Mouse (Mus musculus) lung, postnatal 0 days (tissue): ENCODE results near the gene Kcng3. TPM values are rescaled to one million over a fixed set of nuclear protein-coding genes. Genes with fewer than 3 reads are reported as not detected.

Experiments used
- ATAC-seq: fragments of 200-750 bp; cut with Nextera tagmentation; 2 replicates; pipeline ENCODE4 v1.8.0; 2017; ENCODE audit warnings: moderate library complexity
- DNase-seq: peaks from one replicate; pipeline ENCODE4 v3.0.0-alpha.2; 2016; ENCODE audit warnings: low spot score
- H3K27ac ChIP-seq: fragments of 300-500 bp; sonication (generic); 2 replicates; pipeline ENCODE4 v1.5.1; 2014; ENCODE audit warnings: antibody characterized with exemption, mild to moderate bottlenecking, low read length, mixed read lengths
- H3K27me3 ChIP-seq: fragments of 300-500 bp; sonication (generic); replicated peaks from 2 replicates; pipeline ENCODE4 v1.6.1; 2014; ENCODE audit warnings: low read length, mixed read lengths; ENCODE audit not compliant: insufficient read depth
- H3K36me3 ChIP-seq: fragments of 300-500 bp; sonication (generic); 2 replicates; pipeline ENCODE4 v1.6.1; 2014; ENCODE audit warnings: low read length, mixed read lengths; ENCODE audit not compliant: insufficient read depth
- H3K4me1 ChIP-seq: fragments of 300-500 bp; sonication (generic); 2 replicates; pipeline ENCODE4 v1.6.1; 2014; ENCODE audit warnings: antibody characterized with exemption, low read depth, low read length, mixed read lengths; ENCODE audit not compliant: insufficient read depth
- H3K4me2 ChIP-seq: fragments of 300-500 bp; sonication (generic); replicated peaks from 2 replicates; pipeline ENCODE4 v1.6.1; 2014; ENCODE audit warnings: low read depth, mild to moderate bottlenecking, low read length, moderate library complexity, mixed read lengths
- H3K4me3 ChIP-seq: fragments of 300-500 bp; sonication (generic); 2 replicates; pipeline ENCODE4 v1.5.1; 2014; ENCODE audit warnings: low read depth, low read length
- H3K9ac ChIP-seq: fragments of 300-500 bp; sonication (generic); replicated peaks from 2 replicates; pipeline ENCODE4 v1.6.1; 2014; ENCODE audit warnings: low read depth, mild to moderate bottlenecking
- H3K9me3 ChIP-seq: fragments of 300-500 bp; sonication (generic); 2 replicates; pipeline ENCODE4 v1.6.1; 2016; ENCODE audit warnings: low read length, mixed read lengths
- CTCF ChIP-seq: IDR thresholded peaks from 2 replicates; pipeline ENCODE4 v1.5.1; 2016; ENCODE audit warnings: antibody characterized with exemption, mild to moderate bottlenecking
- EP300 ChIP-seq: IDR thresholded peaks from 2 replicates; pipeline ENCODE4 v1.6.1; 2016; ENCODE audit warnings: antibody characterized with exemption, mild to moderate bottlenecking, control low read depth
- WGBS: fragments of 180-500 bp; shearing (Covaris S2); extraction: QIAGEN DNeasy Blood & Tissue Kit; methylation state at CpG from one replicate; pipeline ENCODE4 v1.1.7; 2014; 5-methylcytosine and 5-hydroxymethylcytosine counted together
- polyA plus RNA-seq: library from polyadenylated mRNA; unstranded; fragments of >200 nt; fragmentation: Nextera tagmentation; extraction: Ambion mirVana; gene quantifications from 2 replicates; pipeline ENCODE4 v1.2.1, GENCODE M21; 2015

Kcng3 gene
- polyA plus RNA-seq, 1 experiment from 2014 or later, result not detected

DNA sequence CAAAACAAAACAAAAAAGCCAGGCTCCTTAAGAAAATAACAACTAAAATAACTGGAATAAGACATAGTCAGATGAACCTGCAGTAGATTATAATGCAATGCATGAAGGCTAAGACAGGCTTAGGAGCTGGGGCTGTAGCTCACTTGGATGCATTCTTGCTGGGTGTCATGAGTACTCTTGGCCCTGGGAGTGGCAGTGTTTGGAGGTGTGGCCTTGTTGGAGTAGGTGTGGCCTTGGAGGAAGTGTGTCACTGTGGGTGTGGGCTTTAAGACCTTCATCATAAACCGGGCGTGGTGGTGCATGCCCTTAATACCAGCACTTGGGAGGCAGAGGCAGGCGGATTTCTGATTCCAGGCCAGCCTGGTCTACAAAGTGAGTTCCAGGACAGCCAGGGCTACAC lies 18.3 kb upstream of the Kcng3 start:
- no peaks in the 10 kb centered on the region for H3K36me3 ChIP-seq
- H3K9ac ChIP-seq, result no peak overlapping the region
- WGBS, result 80% methylated on average over 3 of the region's 3 CpGs
- H3K9me3 ChIP-seq, result no peaks in the 10 kb centered on the region
- no peak for DNase-seq
- H3K27me3 ChIP-seq, result no peaks in the 10 kb centered on the region
- no peak overlapping the region for H3K4me3 ChIP-seq
- no peak for ATAC-seq
- no peak for TF ChIP-seq CTCF
- TF ChIP-seq EP300, result no peak
- no peak overlapping the region for H3K27ac ChIP-seq
- no peaks in the 10 kb centered on the region for H3K4me1 ChIP-seq
- H3K4me2 ChIP-seq, result no peak overlapping the region

DNA sequence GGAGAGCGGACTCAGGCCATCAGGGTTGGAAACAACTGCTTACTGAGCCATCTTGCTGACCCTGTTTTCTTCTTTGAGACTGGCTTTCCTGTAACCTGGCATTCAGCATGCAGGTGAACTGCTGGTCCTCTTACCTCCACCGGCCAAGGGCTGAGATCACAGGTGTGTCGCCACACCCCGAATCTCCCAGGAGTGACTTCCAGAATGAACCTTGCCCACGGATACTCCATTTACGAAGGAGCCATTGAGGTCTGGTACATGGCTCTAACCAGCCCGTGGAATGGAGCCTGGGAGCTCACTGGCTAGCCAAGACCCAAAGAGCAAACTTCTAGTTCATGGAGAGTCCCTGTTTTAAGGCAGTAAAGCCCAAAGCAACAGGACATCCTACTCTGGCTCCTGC lies 15.7 kb upstream of the Kcng3 start:
- no peak overlapping the region for H3K27ac ChIP-seq
- WGBS, result 93% methylated on average over 7 of the region's 7 CpGs
- H3K9me3 ChIP-seq, result no peaks in the 10 kb centered on the region
- DNase-seq (no peak), ATAC-seq (no peak)
- H3K4me3 ChIP-seq, result no peak overlapping the region
- no peak overlapping the region for H3K9ac ChIP-seq
- no peaks in the 10 kb centered on the region for H3K27me3 ChIP-seq
- TF ChIP-seq CTCF, result no peak
- TF ChIP-seq EP300, result no peak
- H3K36me3 ChIP-seq, result no peaks in the 10 kb centered on the region
- no peak overlapping the region for H3K4me2 ChIP-seq
- H3K4me1 ChIP-seq, result no peaks in the 10 kb centered on the region

- ATAC-seq, result no peak
- no peaks in the 10 kb centered on the region for H3K4me1 ChIP-seq
- 52% methylated on average over 8 of the region's 8 CpGs for WGBS
Measured at GRCm38 (mm10) chr17:83646425-83647163, 14.9 kb upstream of the Kcng3 start.

GRCm38 (mm10) chr17:83645226-83645808 lies 13.6 kb upstream of the Kcng3 start:
- Histone ChIP-seq H3K36me3 (no peaks in the 10 kb centered on the region), H3K9me3 (no peaks in the 10 kb centered on the region), H3K4me1 (no peaks in the 10 kb centered on the region), H3K27me3 (no peaks in the 10 kb centered on the region), H3K4me2 (no peak overlapping the region), H3K27ac (no peak overlapping the region), H3K9ac (no peak overlapping the region), H3K4me3 (no peak overlapping the region)
- TF ChIP-seq EP300 (no peak), CTCF (peak; percentile 73)
- DNase-seq (peak; percentile 86), ATAC-seq (peak; percentile 97)
- WGBS, result 43% methylated on average over 9 of the region's 9 CpGs

More at GRCm38 (mm10) chr17:83646425-83647163, 14.9 kb upstream of the Kcng3 start:
- peak; percentile 37 for DNase-seq
- no peaks in the 10 kb centered on the region for H3K36me3 ChIP-seq
- H3K27me3 ChIP-seq, result no peaks in the 10 kb centered on the region
- H3K4me2 ChIP-seq, result no peak overlapping the region
- H3K27ac ChIP-seq, result no peak overlapping the region
- TF ChIP-seq EP300 (no peak), CTCF (no peak)
- H3K4me3 ChIP-seq, result no peak overlapping the region
- no peak overlapping the region for H3K9ac ChIP-seq
- H3K9me3 ChIP-seq, result no peaks in the 10 kb centered on the region

DNA sequence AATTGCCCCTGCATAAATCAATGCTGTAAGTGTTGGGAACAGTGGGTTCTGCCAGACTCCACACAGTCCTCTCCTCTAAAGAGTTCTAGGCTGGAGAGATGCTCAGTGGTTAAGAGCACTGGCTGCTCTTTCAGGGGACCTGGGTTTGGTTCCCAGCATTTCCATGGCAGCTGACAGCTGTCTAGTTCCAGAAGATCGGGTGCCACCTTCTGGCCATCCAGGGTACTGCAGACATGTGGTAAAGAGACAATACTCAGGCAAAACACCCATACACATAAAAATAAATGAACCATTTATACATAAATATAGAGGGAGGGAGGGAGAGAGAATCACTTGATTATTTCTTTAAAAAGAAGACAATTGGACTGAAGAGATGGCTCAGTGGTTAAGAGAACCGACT lies 5.7 kb upstream of the Kcng3 start:
- Histone ChIP-seq H3K27me3 (peaks cover 3% of the 10 kb centered on the region; the same call in 1 of the 2 replicates), H3K9me3 (no peaks in the 10 kb centered on the region), H3K4me3 (no peak overlapping the region), H3K36me3 (no peaks in the 10 kb centered on the region), H3K4me1 (peaks cover 3% of the 10 kb centered on the region; the same call in 1 of the 2 replicates), H3K9ac (no peak overlapping the region), H3K4me2 (no peak overlapping the region), H3K27ac (no peak overlapping the region)
- ATAC-seq (no peak), DNase-seq (no peak)
- TF ChIP-seq CTCF (peak; percentile 64), EP300 (no peak)
- WGBS, result 78% methylated on average over 2 of the region's 2 CpGs

DNA sequence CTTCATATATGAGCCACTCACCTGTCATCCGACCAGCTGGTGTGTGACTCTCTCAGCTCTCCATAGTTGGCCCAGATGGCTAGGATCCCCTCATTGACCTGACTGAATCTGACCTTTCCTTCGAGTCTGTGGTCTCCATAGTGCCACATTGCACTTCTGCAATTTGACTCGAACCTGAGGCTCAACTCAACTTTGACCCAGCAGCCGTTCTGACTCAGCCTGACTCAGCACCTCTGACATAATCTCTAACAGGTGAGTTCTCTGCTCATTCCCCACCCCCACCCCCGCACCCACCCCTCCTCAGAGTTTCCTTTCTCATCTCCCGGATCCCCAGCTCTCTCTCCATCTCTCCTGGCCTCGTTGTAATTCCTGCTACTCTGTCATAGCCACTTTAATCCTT lies 4.7 kb upstream of the Kcng3 start:
- H3K4me2 ChIP-seq, result no peak overlapping the region
- H3K9me3 ChIP-seq, result no peaks in the 10 kb centered on the region
- 51% methylated on average over 7 of the region's 7 CpGs for WGBS
- H3K27ac ChIP-seq, result no peak overlapping the region
- TF ChIP-seq CTCF, result no peak
- no peak for TF ChIP-seq EP300
- no peaks in the 10 kb centered on the region for H3K36me3 ChIP-seq
- peaks cover 12% of the 10 kb centered on the region for H3K27me3 ChIP-seq
- ATAC-seq (no peak), DNase-seq (no peak)
- H3K9ac ChIP-seq, result no peak overlapping the region
- peaks cover 5% of the 10 kb centered on the region; the same call in 1 of the 2 replicates for H3K4me1 ChIP-seq
- H3K4me3 ChIP-seq, result no peak overlapping the region
